Mouse (Mus musculus) erythroblast, embryonic 14.5 days (primary cell): Measurements from ENCODE around the gene Mettl23.

Source experiments
- GATA1 ChIP-seq: IDR thresholded peaks from 2 replicates; pipeline ENCODE4 v1.6.1; 2012; ENCODE audit warnings: low read length, inconsistent platforms, mixed read lengths
- TAL1 ChIP-seq: IDR thresholded peaks from 3 replicates; pipeline ENCODE4 v1.6.1; 2012; ENCODE audit warnings: low read length, inconsistent platforms, mixed read lengths

- TF ChIP-seq GATA1 = no peak
- TF ChIP-seq TAL1 = no peak
Observed at GRCm38 (mm10) chr11:116887136-116887535, 44.1 kb downstream of the Mettl23 start.
